In the genomic region with DNA sequence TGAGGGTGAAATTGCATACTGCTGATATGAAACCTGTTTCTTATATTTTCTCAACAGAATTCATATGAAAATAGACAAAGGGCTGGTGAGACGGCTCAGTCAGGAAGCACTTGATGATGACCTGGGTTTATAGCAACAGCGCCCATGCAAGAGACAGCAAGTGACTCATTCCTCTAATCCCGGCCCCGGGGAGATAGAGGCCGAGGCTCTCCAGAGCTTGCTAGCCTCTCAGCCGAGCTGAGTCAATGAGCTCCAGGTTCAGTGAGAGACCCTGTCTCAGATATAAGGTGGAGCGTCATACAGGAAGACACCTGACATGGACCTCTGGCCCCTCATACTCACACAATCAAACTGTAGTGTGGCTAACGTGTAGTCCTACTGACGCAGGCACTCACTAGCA, we compare ENCODE assay signal across 25 mouse cellular contexts. TPM values are rescaled to one million over a fixed set of nuclear protein-coding genes. Genes with fewer than 3 reads are reported as not detected.
"Had no signal": no experiment of that assay in that cellular context is flagged by ENCODE, and none has a peak within 500 bp of the region (broad histone marks: within the 10 kb centered on the region; RNA-seq: fewer than 3 reads in every experiment).

No protein-coding gene starts in this region.

- DNase-seq: gastrocnemius, postnatal 14 days; gastrocnemius, postnatal 36 days; heart, adult 2 months; heart, postnatal 10 days; heart, postnatal 4 days; kidney, adult 18-20 months; kidney, adult 8-10 months; kidney, postnatal 10 days; kidney, postnatal 25 days; kidney, postnatal 4 days; liver; liver, embryonic 13.5 days had no signal

- H3K27ac ChIP-seq: heart, adult 2 months; hindbrain, embryonic 10.5 days; hindbrain, embryonic 12.5 days; hindbrain, embryonic 14.5 days; intestine, embryonic 15.5 days; layer of hippocampus, adult 2 months; left cerebral cortex, adult 2 months; limb, embryonic 10.5 days; limb, embryonic 12.5 days; liver, embryonic 13.5 days had no signal

- H3K4me3 ChIP-seq: heart, adult 2 months; hindbrain, embryonic 10.5 days; hindbrain, embryonic 12.5 days; intestine, embryonic 15.5 days; layer of hippocampus, adult 2 months; left cerebral cortex, adult 2 months; limb, embryonic 10.5 days; limb, embryonic 12.5 days; liver, embryonic 13.5 days had no signal

- ATAC-seq: hindbrain, embryonic 16.5 days; inflammation-experienced regulatory T-cells, adult 6 months; intestine, embryonic 15.5 days; intestine, postnatal 0 days had no signal

- H3K4me2 ChIP-seq: heart, embryonic 11.5 days; hindbrain, embryonic 12.5 days; hindbrain, embryonic 14.5 days; intestine, embryonic 15.5 days; limb, embryonic 12.5 days; liver, embryonic 11.5 days; liver, embryonic 13.5 days had no signal

- H3K9ac ChIP-seq: hindbrain, embryonic 12.5 days; hindbrain, embryonic 14.5 days; intestine, embryonic 15.5 days; limb, embryonic 12.5 days; liver, embryonic 13.5 days had no signal

- H3K4me1 ChIP-seq: hindbrain, embryonic 10.5 days; hindbrain, embryonic 12.5 days; intestine, embryonic 15.5 days; limb, embryonic 10.5 days; limb, embryonic 12.5 days; liver, embryonic 13.5 days had no signal

- H3K9me3 ChIP-seq: hindbrain, embryonic 10.5 days; hindbrain, embryonic 12.5 days; intestine, embryonic 15.5 days; limb, embryonic 10.5 days; limb, embryonic 12.5 days; liver, embryonic 13.5 days had no signal

- H3K27me3 ChIP-seq: hindbrain, embryonic 12.5 days; intestine, embryonic 15.5 days; limb, embryonic 12.5 days; liver, embryonic 13.5 days had no signal

- H3K36me3 ChIP-seq: hindbrain, embryonic 10.5 days; hindbrain, embryonic 12.5 days; intestine, embryonic 15.5 days; limb, embryonic 10.5 days; limb, embryonic 12.5 days; liver, embryonic 13.5 days had no signal

RNA-seq across cellular contexts. Expression of a gene that starts 38.7 kb away (rescaled TPM):
- polyA plus RNA-seq: inflammation-experienced regulatory T-cells, adult 6 months had no signal
